In the genomic region with DNA sequence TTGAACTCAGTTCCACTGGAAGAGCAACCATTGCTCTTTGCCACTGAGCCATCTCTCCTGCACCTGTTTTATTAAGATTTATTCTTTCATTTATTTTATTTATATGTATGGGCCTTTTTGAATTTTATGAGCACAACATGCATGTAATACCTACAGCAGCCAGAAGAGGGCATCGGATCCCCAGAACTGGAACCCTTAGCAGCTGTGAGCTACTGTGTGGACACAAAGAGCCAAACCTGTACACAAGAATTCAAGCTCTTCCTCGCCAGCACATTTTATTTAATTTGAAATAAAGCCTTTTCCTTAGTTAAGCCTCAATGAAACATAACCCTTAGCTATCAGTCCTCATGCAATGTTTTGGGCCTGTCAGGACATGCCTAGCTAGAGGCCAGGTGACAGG, we compare ENCODE assay signal across 8 mouse cellular contexts.
DNase-seq lines count a peak whose midpoint lies in the region; ATAC-seq and TF ChIP-seq lines count a peak whose summit lies in the region.

No protein-coding gene starts in this region.

- no peaks in the 10 kb centered on the region for H3K9me3 ChIP-seq in heart, postnatal 0 days (replicated peaks; ENCODE audit: control insufficient read depth, low read length)
- no peaks in the 10 kb centered on the region for H3K9me3 ChIP-seq in heart, embryonic 10.5 days
- H3K9me3 ChIP-seq in liver, embryonic 13.5 days (replicated peaks), result no peaks in the 10 kb centered on the region

- H3K36me3 ChIP-seq in heart, postnatal 0 days (replicated peaks; ENCODE audit: control insufficient read depth, insufficient read depth, low read length), result no peaks in the 10 kb centered on the region
- H3K36me3 ChIP-seq in heart, embryonic 10.5 days, result no peaks in the 10 kb centered on the region
- H3K36me3 ChIP-seq in liver, embryonic 13.5 days, result no peaks in the 10 kb centered on the region

- no peak for ATAC-seq in heart, postnatal 0 days (ENCODE audit: insufficient read depth, low read depth)
- no peak for ATAC-seq in liver, embryonic 13.5 days (ENCODE audit: low read depth)

- H3K27me3 ChIP-seq in heart, postnatal 0 days (ENCODE audit: control insufficient read depth, insufficient read depth, low read length), result no peaks in the 10 kb centered on the region
- H3K27me3 ChIP-seq in heart, embryonic 10.5 days (ENCODE audit: insufficient read depth, poor library complexity, severe bottlenecking), result peaks cover 4% of the 10 kb centered on the region; the same call in 1 of the 2 replicates
- H3K27me3 ChIP-seq in liver, embryonic 13.5 days, result no peaks in the 10 kb centered on the region

- H3K9ac ChIP-seq in heart, postnatal 0 days (replicated peaks; ENCODE audit: low read depth, low read length), result no peak overlapping the region
- H3K9ac ChIP-seq in liver, embryonic 13.5 days, result no peak overlapping the region

- no peak overlapping the region for H3K27ac ChIP-seq in heart, postnatal 0 days (ENCODE audit: low read depth)
- no peak overlapping the region for H3K27ac ChIP-seq in heart, embryonic 10.5 days
- no peak overlapping the region for H3K27ac ChIP-seq in liver, embryonic 13.5 days

- DNase-seq in heart, postnatal 0 days (ENCODE audit: low spot score), result no peak
- DNase-seq in heart, embryonic 10.5 days (ENCODE audit: low spot score), result no peak
- peak; percentile 39 for DNase-seq in ovary, postnatal 14 days (ENCODE audit: low spot score)
- DNase-seq in ovary, adult 18-20 months (ENCODE audit: low spot score), result no peak
- peak; percentile 34 for DNase-seq in adrenal gland, postnatal 25 days
- DNase-seq in liver, embryonic 13.5 days, result peak; percentile 32
- no peak for DNase-seq in urinary bladder, adult 2 months (ENCODE audit: low spot score)
- DNase-seq in MN1 (ENCODE audit: low spot score), result no peak

- no peak overlapping the region for H3K4me3 ChIP-seq in heart, postnatal 0 days (ENCODE audit: low read depth, low read length)
- H3K4me3 ChIP-seq in heart, embryonic 10.5 days, result no peak overlapping the region
- H3K4me3 ChIP-seq in liver, embryonic 13.5 days (replicated peaks), result no peak overlapping the region

- H3K4me2 ChIP-seq in heart, postnatal 0 days (ENCODE audit: low read depth, low read length), result no peak overlapping the region
- no peak overlapping the region for H3K4me2 ChIP-seq in liver, embryonic 13.5 days

- WGBS in heart, postnatal 0 days, result 60% methylated on average over 2 of the region's 2 CpGs
- 55% methylated on average over 2 of the region's 2 CpGs for WGBS in heart, embryonic 10.5 days
- 27% methylated on average over 2 of the region's 2 CpGs for WGBS in liver, embryonic 13.5 days (ENCODE audit: insufficient replicate concordance)

- no peak for TF ChIP-seq EP300 in heart, postnatal 0 days (IDR thresholded peaks at IDR 0.05; ENCODE audit: low read depth)

- H3K4me1 ChIP-seq in heart, postnatal 0 days (ENCODE audit: control insufficient read depth, insufficient read depth), result peaks cover 4% of the 10 kb centered on the region; the same call in 1 of the 2 replicates
- H3K4me1 ChIP-seq in heart, embryonic 10.5 days, result peaks cover 55% of the 10 kb centered on the region
- peaks cover 19% of the 10 kb centered on the region for H3K4me1 ChIP-seq in liver, embryonic 13.5 days (replicated peaks)

- TF ChIP-seq CTCF in heart, postnatal 0 days (IDR thresholded peaks at IDR 0.05; ENCODE audit: low read depth), result peak; percentile 28; the same call in 1 of the 2 replicates

Comparison
In these comparisons a context has a peak if more than half of its experiments do, and no peak if none do; other contexts are left out.
1. DNase-seq: peak in ovary, postnatal 14 days (single experiment), adrenal gland, postnatal 25 days (single experiment) and liver, embryonic 13.5 days (single experiment); none in heart, postnatal 0 days (single experiment), heart, embryonic 10.5 days (single experiment), ovary, adult 18-20 months (single experiment), urinary bladder, adult 2 months (single experiment) and MN1 (single experiment).